In genomic region chr13:97588085-97588484, GRCm38 (mm10) we compare ENCODE assay signal across 17 mouse cellular contexts.
"Had no signal": no experiment of that assay in that cellular context is flagged by ENCODE, and none has a peak within 500 bp of the region (broad histone marks: within the 10 kb centered on the region; RNA-seq: fewer than 3 reads in every experiment).

No protein-coding gene starts in this region.

- H3K36me3 ChIP-seq: kidney, embryonic 15.5 days; limb, embryonic 12.5 days; limb, embryonic 15.5 days had no signal

- H3K9me3 ChIP-seq: kidney, embryonic 15.5 days; limb, embryonic 15.5 days had no signal

- ATAC-seq: liver, postnatal 0 days; lung, postnatal 0 days had no signal

- DNase-seq: kidney, adult 8-10 months; kidney, postnatal 10 days; kidney, postnatal 4 days; layer of hippocampus, adult 9-11 months; left cerebral cortex, postnatal 4 days; liver, postnatal 0 days; lung, embryonic 14.5 days; midbrain, embryonic 14.5 days; thymus, adult 18-20 months; thymus, postnatal 36 days had no signal

- H3K9ac ChIP-seq: kidney, embryonic 15.5 days; limb, embryonic 12.5 days; limb, embryonic 15.5 days; liver, embryonic 14.5 days; liver, postnatal 0 days; lung, embryonic 14.5 days had no signal

- H3K4me1 ChIP-seq: limb, embryonic 15.5 days had no signal

- H3K27me3 ChIP-seq: kidney, embryonic 15.5 days; limb, embryonic 12.5 days; limb, embryonic 15.5 days had no signal

- H3K27ac ChIP-seq: kidney, embryonic 15.5 days; limb, embryonic 12.5 days; limb, embryonic 15.5 days; liver, embryonic 14.5 days; macrophage had no signal

- H3K4me2 ChIP-seq: kidney, embryonic 15.5 days; limb, embryonic 12.5 days; limb, embryonic 15.5 days; liver, embryonic 11.5 days; lung, embryonic 14.5 days had no signal

- H3K4me3 ChIP-seq: kidney, embryonic 15.5 days; limb, embryonic 12.5 days; limb, embryonic 15.5 days had no signal
